Mouse (Mus musculus): ENCODE measurements around the gene Pck1. TPM values are rescaled to one million over a fixed set of nuclear protein-coding genes. Genes with fewer than 3 reads are reported as not detected.
A peak's percentile ranks its signal among the peaks of the same experiment; 100 is the strongest.
"Not testable (repeated sequence)": the region's sequence is repeated elsewhere in the genome, so short reads cannot be mapped to it uniquely, and the experiment has no call there.

Pck1 gene
- total and polyA plus RNA-seq, 3 experiments: 18.0 to 35.3 (median 20.5) TPM

- WGBS: 83% methylated on average over 9 of the region's 9 CpGs
- Histone ChIP-seq H3K9ac (ENCODE audit: low read depth, low read length) (no peak overlapping the region), H3K79me2 (replicated peaks; ENCODE audit: control insufficient read depth, insufficient read depth, low read length) (no peaks in the 10 kb centered on the region), H3K4me1 (ENCODE audit: control insufficient read depth, insufficient read depth, low read length) (no peaks in the 10 kb centered on the region), H3K36me3 (ENCODE audit: control insufficient read depth, insufficient read depth, low read length) (no peaks in the 10 kb centered on the region), H3K27me3 (ENCODE audit: control insufficient read depth, insufficient read depth, low read length) (no peaks in the 10 kb centered on the region), H3K27ac (no peak overlapping the region), H3K4me3 (no peak overlapping the region)
- intact Hi-C loops (cut with DNase I): no loop called here
- TF ChIP-seq EP300 (IDR thresholded peaks at IDR 0.05; ENCODE audit: insufficient read depth, low read depth, low read length) (no peak), POLR2A (IDR thresholded peaks at IDR 0.05; ENCODE audit: insufficient read depth, low read depth, low read length) (no peak), CTCF (IDR thresholded peaks at IDR 0.05) (no peak)
- DNase-seq: no peak
Measured at GRCm38 (mm10) chr2:173110571-173110970, 42.3 kb upstream of the Pck1 start.

- H3K4me3 ChIP-seq; DNase-seq; intact Hi-C loops (cut with DNase I); H3K27me3 ChIP-seq (ENCODE audit: control insufficient read depth, insufficient read depth, low read length); H3K79me2 ChIP-seq (replicated peaks; ENCODE audit: control insufficient read depth, insufficient read depth, low read length); H3K4me1 ChIP-seq (ENCODE audit: control insufficient read depth, insufficient read depth, low read length); H3K9ac ChIP-seq (ENCODE audit: low read depth, low read length); H3K36me3 ChIP-seq (ENCODE audit: control insufficient read depth, insufficient read depth, low read length); H3K27ac ChIP-seq: not testable (repeated sequence)
- TF ChIP-seq CTCF (IDR thresholded peaks at IDR 0.05): peak; percentile 22; the same call in 1 of the 2 replicates
- WGBS: 67% methylated on average over 3 of the region's 3 CpGs
Measured at GRCm38 (mm10) chr2:173113796-173114195, 39.1 kb upstream of the Pck1 start.

GRCm38 (mm10) chr2:173119023-173119944, 33.6 kb upstream of the Pck1 start, which contains the start of gene Ctcfl:
Ctcfl (minus strand) TSS chr2:173119525.
- no peak for DNase-seq
- no peaks in the 10 kb centered on the region for H3K4me1 ChIP-seq (ENCODE audit: control insufficient read depth, insufficient read depth, low read length)

GRCm38 (mm10) chr2:173120117-173120516, 32.7 kb upstream of the Pck1 start:
- H3K79me2 ChIP-seq (replicated peaks; ENCODE audit: control insufficient read depth, insufficient read depth, low read length); intact Hi-C loops (cut with DNase I); H3K4me3 ChIP-seq; H3K4me1 ChIP-seq (ENCODE audit: control insufficient read depth, insufficient read depth, low read length); H3K36me3 ChIP-seq (ENCODE audit: control insufficient read depth, insufficient read depth, low read length); H3K27me3 ChIP-seq (ENCODE audit: control insufficient read depth, insufficient read depth, low read length); DNase-seq; H3K9ac ChIP-seq (ENCODE audit: low read depth, low read length); H3K27ac ChIP-seq: not testable (repeated sequence)
- 54% methylated on average over 4 of the region's 4 CpGs for WGBS

More at GRCm38 (mm10) chr2:173119023-173119944, 33.6 kb upstream of the Pck1 start, which contains the start of gene Ctcfl:
- H3K27ac ChIP-seq: no peak within 1 kb of the TSS
- H3K79me2 ChIP-seq (replicated peaks; ENCODE audit: control insufficient read depth, insufficient read depth, low read length): no peaks in the 10 kb centered on the region
- no peak within 1 kb of the TSS for H3K9ac ChIP-seq (ENCODE audit: low read depth, low read length)
- no peaks in the 10 kb centered on the region for H3K27me3 ChIP-seq (ENCODE audit: control insufficient read depth, insufficient read depth, low read length)
- no peak within 1 kb of the TSS for H3K4me3 ChIP-seq
- TF ChIP-seq CTCF (IDR thresholded peaks at IDR 0.05): no peak
- TF ChIP-seq POLR2A (IDR thresholded peaks at IDR 0.05; ENCODE audit: insufficient read depth, low read depth, low read length): no peak
- TF ChIP-seq EP300 (IDR thresholded peaks at IDR 0.05; ENCODE audit: insufficient read depth, low read depth, low read length): no peak
- intact Hi-C loops (cut with DNase I): no loop called here
- WGBS: 84% methylated on average over 35 of the region's 35 CpGs
- no peaks in the 10 kb centered on the region for H3K36me3 ChIP-seq (ENCODE audit: control insufficient read depth, insufficient read depth, low read length)

GRCm38 (mm10) chr2:173124022-173124735, 28.7 kb upstream of the Pck1 start:
- H3K27me3 ChIP-seq (ENCODE audit: control insufficient read depth, insufficient read depth, low read length): no peaks in the 10 kb centered on the region
- 81% methylated on average over 7 of the region's 7 CpGs for WGBS
- no peak overlapping the region for H3K27ac ChIP-seq
- no peak for DNase-seq
- no peak overlapping the region for H3K9ac ChIP-seq (ENCODE audit: low read depth, low read length)
- intact Hi-C loops (cut with DNase I): no loop called here
- TF ChIP-seq POLR2A (IDR thresholded peaks at IDR 0.05; ENCODE audit: insufficient read depth, low read depth, low read length) (no peak), EP300 (IDR thresholded peaks at IDR 0.05; ENCODE audit: insufficient read depth, low read depth, low read length) (no peak), CTCF (IDR thresholded peaks at IDR 0.05) (no peak)
- no peaks in the 10 kb centered on the region for H3K4me1 ChIP-seq (ENCODE audit: control insufficient read depth, insufficient read depth, low read length)
- no peak overlapping the region for H3K4me3 ChIP-seq
- no peaks in the 10 kb centered on the region for H3K79me2 ChIP-seq (replicated peaks; ENCODE audit: control insufficient read depth, insufficient read depth, low read length)
- no peaks in the 10 kb centered on the region for H3K36me3 ChIP-seq (ENCODE audit: control insufficient read depth, insufficient read depth, low read length)

- H3K27ac ChIP-seq: no peak overlapping the region
- no peaks in the 10 kb centered on the region for H3K4me1 ChIP-seq (ENCODE audit: control insufficient read depth, insufficient read depth, low read length)
- no peak overlapping the region for H3K4me3 ChIP-seq
- H3K36me3 ChIP-seq (ENCODE audit: control insufficient read depth, insufficient read depth, low read length): no peaks in the 10 kb centered on the region
- intact Hi-C loops (cut with DNase I): no loop called here
- no peaks in the 10 kb centered on the region for H3K27me3 ChIP-seq (ENCODE audit: control insufficient read depth, insufficient read depth, low read length)
- TF ChIP-seq EP300 (IDR thresholded peaks at IDR 0.05; ENCODE audit: insufficient read depth, low read depth, low read length): no peak
- TF ChIP-seq POLR2A (IDR thresholded peaks at IDR 0.05; ENCODE audit: insufficient read depth, low read depth, low read length): no peak
- H3K9ac ChIP-seq (ENCODE audit: low read depth, low read length): no peak overlapping the region
- H3K79me2 ChIP-seq (replicated peaks; ENCODE audit: control insufficient read depth, insufficient read depth, low read length): no peaks in the 10 kb centered on the region
- DNase-seq: no peak
- 70% methylated on average over 4 of the region's 4 CpGs for WGBS
Measured at GRCm38 (mm10) chr2:173126386-173126785, 26.5 kb upstream of the Pck1 start.

Measured in heart, adult 2 months (tissue).